Mouse (Mus musculus) MEL-GATA-1-ER (cell line): Measurements from ENCODE around the gene Coq10b.
"Not testable (repeated sequence)": the region's sequence is repeated elsewhere in the genome, so short reads cannot be mapped to it uniquely, and the experiment has no call there.

ENCODE experiments used
- DNase-seq: peaks from one replicate; pipeline ENCODE4 v3.0.0-alpha.2; 2012; ENCODE audit warnings: low read depth; ENCODE audit errors: extremely low read depth

Coq10b gene

GRCm38 (mm10) chr1:55052355-55052953 lies at the start of gene Coq10b:
Gene Coq10b, plus strand, starts transcription at chr1:55052770.
- peak; percentile 94 for DNase-seq

DNA sequence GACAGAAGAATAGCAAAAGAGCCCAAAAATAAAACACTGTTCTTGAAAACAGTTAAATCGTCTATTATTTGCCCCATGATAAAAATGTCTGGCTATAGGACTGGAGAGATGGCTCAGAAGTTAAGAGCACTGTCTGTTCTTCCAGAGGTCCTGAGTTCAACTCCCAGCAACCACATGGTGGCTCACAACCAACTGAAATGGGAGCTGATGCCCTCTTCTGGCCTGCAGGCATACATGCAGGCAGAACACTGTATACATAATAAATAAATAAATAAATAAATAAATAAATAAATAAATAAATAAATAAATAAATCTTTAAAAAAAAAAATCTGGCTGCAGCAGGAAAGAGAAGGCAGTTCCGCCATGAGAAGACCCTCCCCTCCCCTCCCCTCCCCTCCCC lies 44.3 kb upstream of the Coq10b start:
- not testable (repeated sequence) for DNase-seq

GRCm38 (mm10) chr1:55012513-55012912 lies 40.1 kb upstream of the Coq10b start:
- peak; percentile 36 for DNase-seq

DNA sequence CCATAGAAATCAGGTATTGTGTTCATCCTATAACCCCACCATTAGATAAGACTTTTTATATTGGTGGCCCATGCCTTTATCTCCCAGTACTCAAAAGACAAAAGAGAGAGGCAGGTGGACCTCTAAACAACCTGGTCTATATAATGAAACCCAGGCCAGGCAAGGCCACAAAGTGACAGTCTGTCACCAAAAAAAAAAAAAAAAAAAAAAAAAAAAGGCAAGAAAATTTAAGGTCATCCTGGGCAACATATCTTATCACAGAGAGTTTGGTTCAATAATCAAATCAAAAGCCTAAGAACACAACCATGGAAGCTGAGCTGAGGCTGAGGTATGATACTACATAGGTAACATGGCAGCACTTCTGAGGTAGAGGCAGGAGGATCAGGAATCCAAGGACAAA lies 30.7 kb upstream of the Coq10b start:
- DNase-seq = no peak

- peak; percentile 25 for DNase-seq
Observed at GRCm38 (mm10) chr1:55025656-55026430, 26.7 kb upstream of the Coq10b start.

DNA sequence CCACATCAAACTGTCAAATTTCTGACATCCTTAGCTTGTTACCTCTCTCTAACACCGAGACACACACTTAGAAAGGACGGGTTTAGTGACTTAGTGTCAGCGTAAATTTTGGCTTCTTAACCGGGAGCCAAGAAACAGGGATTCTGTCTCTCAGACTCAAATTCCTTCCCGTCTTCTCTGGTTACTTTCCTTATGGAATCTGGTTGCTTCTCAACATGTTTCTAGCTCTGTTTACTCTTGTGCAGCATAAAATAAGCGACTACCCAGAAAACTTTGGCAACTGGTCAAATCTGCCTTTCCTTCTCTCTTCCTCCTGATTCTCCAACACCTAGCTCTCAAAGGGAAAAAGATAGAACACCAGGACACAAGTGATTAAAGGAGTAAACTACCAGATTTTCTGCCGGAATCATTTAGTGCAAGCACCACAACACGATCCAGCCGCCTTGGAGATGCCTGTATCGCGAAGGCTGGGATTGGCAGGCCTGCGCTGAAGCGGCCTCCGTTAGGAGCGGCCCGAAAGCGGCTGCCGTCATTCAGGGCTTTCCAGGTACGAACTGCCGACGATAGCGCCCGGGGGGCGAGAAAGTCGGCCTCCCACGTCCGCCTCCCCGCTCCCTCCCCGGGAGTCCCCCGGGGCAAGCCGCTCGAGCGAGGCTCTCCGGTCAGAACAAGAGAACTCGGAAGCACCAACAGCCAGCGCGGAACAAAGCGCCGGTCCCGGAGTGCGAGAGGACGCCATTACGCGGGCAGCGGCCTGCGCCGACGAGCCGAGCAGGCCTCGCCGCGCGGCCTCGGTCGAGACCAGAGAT lies 25.9 kb upstream of the Coq10b start:
- peak; percentile 36 for DNase-seq

- DNase-seq = peak; percentile 98
Observed at GRCm38 (mm10) chr1:55027253-55027801, 25.2 kb upstream of the Coq10b start, which contains the start of gene Sf3b1. Gene Sf3b1, minus strand, starts transcription at chr1:55027481.

GRCm38 (mm10) chr1:55027966-55028365 lies 24.6 kb upstream of the Coq10b start:
- DNase-seq = no peak

GRCm38 (mm10) chr1:55028512-55029249 lies 23.9 kb upstream of the Coq10b start:
- DNase-seq = peak; percentile 97

- DNase-seq = no peak
Observed at GRCm38 (mm10) chr1:55029446-55029845, 23.1 kb upstream of the Coq10b start.

GRCm38 (mm10) chr1:55031026-55031779 lies 21.4 kb upstream of the Coq10b start:
- DNase-seq = peak; percentile 39

DNA sequence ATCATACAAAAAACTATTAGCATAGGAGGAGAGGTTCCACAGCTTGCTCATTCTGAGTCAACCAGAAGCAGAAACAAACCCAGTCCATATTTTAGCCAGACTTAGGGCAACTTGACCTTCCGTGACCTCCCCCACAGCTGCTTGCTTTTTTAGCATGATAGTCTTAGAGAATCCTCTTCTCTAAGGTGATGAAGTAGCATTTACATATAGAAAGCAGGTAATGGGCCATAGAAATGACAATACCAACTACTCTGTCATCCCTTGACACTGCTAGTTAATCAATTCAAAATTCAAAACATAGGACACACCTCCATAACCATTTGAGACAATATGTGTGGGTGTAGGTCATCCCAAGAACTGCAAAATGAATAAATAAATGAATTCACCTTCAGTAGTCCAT lies 12.6 kb upstream of the Coq10b start:
- DNase-seq = no peak

GRCm38 (mm10) chr1:55041691-55042090 lies 10.9 kb upstream of the Coq10b start:
- DNase-seq = no peak

GRCm38 (mm10) chr1:55042246-55042645 lies 10.3 kb upstream of the Coq10b start:
- DNase-seq = no peak

DNA sequence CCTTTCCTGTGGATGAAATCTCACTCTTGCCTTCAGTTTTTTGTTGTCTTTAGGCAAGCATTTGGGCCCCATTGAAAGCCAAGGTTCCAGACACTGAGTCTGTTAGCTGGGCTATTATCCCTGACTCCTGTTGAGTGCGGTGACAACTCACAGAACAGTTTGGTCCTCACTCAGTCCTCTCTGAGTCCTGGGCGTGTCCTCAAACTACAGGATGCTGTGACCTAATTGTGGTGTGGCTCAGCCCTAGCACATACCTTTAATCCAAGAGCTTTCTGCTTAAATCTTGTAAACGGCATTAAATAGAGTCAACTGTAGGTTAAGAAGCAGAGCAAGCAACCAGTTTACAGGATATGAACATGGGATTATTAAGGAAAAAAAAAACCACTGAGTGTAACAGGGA lies 9.4 kb upstream of the Coq10b start:
- DNase-seq = no peak

- no peak for DNase-seq
Observed at GRCm38 (mm10) chr1:55048841-55049587, 3.6 kb upstream of the Coq10b start.

- no peak for DNase-seq
Observed at GRCm38 (mm10) chr1:55051671-55052070, 899 bp upstream of the Coq10b start.

DNA sequence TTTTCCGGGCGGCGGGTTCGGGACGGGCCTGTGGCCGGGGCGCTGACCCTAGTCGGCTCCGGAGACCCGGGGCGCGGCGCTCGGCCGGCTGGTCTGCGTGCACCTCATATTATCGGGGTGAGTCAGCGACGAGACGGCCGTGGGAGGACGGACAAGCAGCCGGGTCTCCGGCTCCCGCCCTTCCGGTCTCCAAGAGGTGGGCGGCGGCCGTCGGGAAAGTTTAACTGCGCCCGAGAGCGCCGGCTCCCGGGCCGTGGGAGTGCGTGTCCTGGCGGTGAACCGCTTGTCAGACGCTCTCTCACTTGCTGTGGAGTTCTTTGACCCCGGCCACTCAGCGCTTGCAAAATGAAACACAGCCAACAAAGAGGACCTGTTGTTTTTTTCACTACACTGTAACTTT lies 435 bp downstream of the Coq10b start:
- no peak for DNase-seq

- no peak for DNase-seq
Observed at GRCm38 (mm10) chr1:55053596-55053995, 1.0 kb downstream of the Coq10b start.
